In the genomic region with DNA sequence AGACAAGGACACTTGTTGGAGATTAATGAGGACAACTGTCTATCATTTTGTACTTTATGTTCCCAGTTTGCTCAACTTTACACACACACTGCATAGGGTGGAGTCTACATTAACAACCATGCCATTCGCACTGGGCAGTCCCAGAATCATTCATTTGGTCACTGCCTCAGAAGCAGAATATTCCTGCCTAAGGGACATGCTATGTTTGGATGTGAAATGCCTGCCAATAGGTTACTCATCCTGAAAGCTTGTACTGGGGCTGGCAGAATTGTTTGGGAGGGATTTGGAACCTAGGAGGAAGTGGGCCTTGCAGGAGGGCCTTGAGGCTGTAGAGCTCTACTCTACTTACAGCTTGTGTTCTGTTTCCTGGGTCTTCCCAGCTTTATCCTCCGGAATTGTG, we compare ENCODE assay signal across 11 mouse cellular contexts.
DNase-seq lines count a peak whose midpoint lies in the region.
"Had no signal": no experiment of that assay in that cellular context is flagged by ENCODE, and none has a peak within 500 bp of the region (broad histone marks: within the 10 kb centered on the region; RNA-seq: fewer than 3 reads in every experiment).

No protein-coding gene starts in this region.

- DNase-seq in cerebellum, adult 8-10 months: peak; percentile 0
- no peak for DNase-seq in cerebellum, adult 11-12 months
- peak; percentile 7 for DNase-seq in gastrocnemius, postnatal 25 days
- no peak for DNase-seq in gastrocnemius, postnatal 4 days (ENCODE audit: low spot score in 2 of 2)
- DNase-seq in cerebellum, postnatal 25 days: peak; percentile 5 to 10
- no peak for DNase-seq in layer of hippocampus, adult 11-12 months (ENCODE audit: low spot score)
- DNase-seq: adrenal gland, postnatal 14 days; gastrocnemius, postnatal 14 days; heart, adult 11 months; heart, postnatal 36 days; kidney, adult 2 months had no signal

Comparison
In these comparisons a context has a peak if more than half of its experiments do, and no peak if none do; other contexts are left out.
1. DNase-seq: peak in cerebellum, adult 8-10 months (single experiment), gastrocnemius, postnatal 25 days (single experiment) and cerebellum, postnatal 25 days (2 of 2); none in cerebellum, adult 11-12 months (single experiment), gastrocnemius, postnatal 4 days (0 of 2) and layer of hippocampus, adult 11-12 months (single experiment).